Mouse (Mus musculus): ENCODE measurements around the gene Mmp19. TPM values are rescaled to one million over a fixed set of nuclear protein-coding genes. Genes with fewer than 3 reads are reported as not detected.

The Mmp19 gene
- total and polyA plus RNA-seq, 3 experiments = 0.08 to 0.36 TPM; not detected in 1

GRCm38 (mm10) chr10:128805092-128806000, 14.6 kb downstream of the Mmp19 start:
- Histone ChIP-seq H3K27ac (ENCODE audit: control insufficient read depth, low read depth, low read length) (peak overlapping the region; percentile 87), H3K9ac (ENCODE audit: control insufficient read depth, low read depth, low read length, poor library complexity, severe bottlenecking) (peak overlapping the region; percentile 90), H3K79me2 (ENCODE audit: control insufficient read depth, insufficient read depth, low read length, poor library complexity) (peaks cover 27% of the 10 kb centered on the region), H3K27me3 (ENCODE audit: control insufficient read depth in 1 of 2, insufficient read depth in 2 of 2, low read length in 2 of 2) (no peaks in the 10 kb centered on the region), H3K9me3 (replicated peaks; ENCODE audit: insufficient read depth, low read length) (no peaks in the 10 kb centered on the region), H3K4me1 (ENCODE audit: control insufficient read depth in 1 of 2, insufficient read depth in 2 of 2, low read length in 2 of 2) (peaks cover 5 to 12% of the 10 kb centered on the region in 2 experiments; a peak in 3 of 4 replicates), H3K4me3 (ENCODE audit: control insufficient read depth in 1 of 2, insufficient read depth in 1 of 2, low read depth in 2 of 2, low read length in 2 of 2) (peak overlapping the region; percentile 86 to 92), H3K36me3 (ENCODE audit: control insufficient read depth in 1 of 2, insufficient read depth in 2 of 2, low read length in 2 of 2) (peaks cover 0 to 8% of the 10 kb centered on the region in 2 experiments; a peak in 2 of 4 replicates)
- DNase-seq (ENCODE audit: low read depth, low spot score) = peak; percentile 99
- TF ChIP-seq UBTF (IDR thresholded peaks at IDR 0.05; ENCODE audit: borderline replicate concordance, insufficient read depth, low read depth, low read length) = no peak
- 0 out of 2 replicates have a peak, but pooled peaks have one; percentile 7 for TF ChIP-seq TCF12 (IDR thresholded peaks at IDR 0.05; ENCODE audit: low read depth, low read length)
- no peak for TF ChIP-seq ZKSCAN1 (IDR thresholded peaks at IDR 0.05; ENCODE audit: low read depth, low read length)
- peak; percentile 66 for TF ChIP-seq CHD2 (IDR thresholded peaks at IDR 0.05; ENCODE audit: low read length)
- TF ChIP-seq SMC3 (IDR thresholded peaks at IDR 0.05; ENCODE audit: low read depth, low read length) = no peak; the same call in 1 of the 2 replicates
- peak; percentile 45 for TF ChIP-seq MXI1 (IDR thresholded peaks at IDR 0.05; ENCODE audit: low read depth, low read length)
- no peak for TF ChIP-seq TAL1 (IDR thresholded peaks at IDR 0.05; ENCODE audit: low read length)
- peak; percentile 70 for TF ChIP-seq ZNF384 (IDR thresholded peaks at IDR 0.05; ENCODE audit: low read depth, low read length)
- peak; percentile 100 for TF ChIP-seq MAZ (IDR thresholded peaks at IDR 0.05; ENCODE audit: low read depth, low read length)
- TF ChIP-seq ELF1 (IDR thresholded peaks at IDR 0.05; ENCODE audit: low read depth, low read length) = peak; percentile 100
- TF ChIP-seq MAX (IDR thresholded peaks at IDR 0.05; ENCODE audit: low read length) = 0 out of 2 replicates have a peak, but pooled peaks have one; percentile 30
- TF ChIP-seq GABPA (IDR thresholded peaks at IDR 0.05; ENCODE audit: low read depth, low read length) = no peak
- 0 out of 2 replicates have a peak, but pooled peaks have one; percentile 30 for TF ChIP-seq MYC (IDR thresholded peaks at IDR 0.05; ENCODE audit: low read depth, low read length)
- no peak for TF ChIP-seq TBP (IDR thresholded peaks at IDR 0.05; ENCODE audit: low read depth, low read length)
- TF ChIP-seq POLR2AphosphoS5 (IDR thresholded peaks at IDR 0.05; ENCODE audit: borderline replicate concordance, low read depth, low read length) = no peak
- no peak for TF ChIP-seq MEF2A (IDR thresholded peaks at IDR 0.05; ENCODE audit: extremely low read depth, insufficient replicate concordance, low read depth, low read length, poor library complexity, severe bottlenecking)
- TF ChIP-seq EP300 (IDR thresholded peaks at IDR 0.05; ENCODE audit: low read depth in 1 of 2, low read length in 2 of 2) = peak in 1 of 2 experiments; percentile 32; a peak in 1 of 4 replicates
- TF ChIP-seq USF2 (IDR thresholded peaks at IDR 0.05; ENCODE audit: borderline replicate concordance in 1 of 2, insufficient read depth in 1 of 2, low read depth in 1 of 2, low read length in 2 of 2) = no peak
- no peak for TF ChIP-seq RAD21 (IDR thresholded peaks at IDR 0.05; ENCODE audit: low read depth, low read length)
- peak; percentile 52 for TF ChIP-seq NRF1 (IDR thresholded peaks at IDR 0.05; ENCODE audit: insufficient read depth, low read depth, low read length, poor library complexity, severe bottlenecking)
- TF ChIP-seq HCFC1 (IDR thresholded peaks at IDR 0.05; ENCODE audit: low read depth, low read length) = peak; percentile 97
- peak in 2 of 3 experiments; percentile 6 to 26; a peak in 2 of 6 replicates for TF ChIP-seq CTCF (IDR thresholded peaks at IDR 0.05 in 2 of 3, conservative IDR thresholded peaks at IDR 0.05 in 1 of 3; ENCODE audit: control insufficient read depth in 1 of 3, insufficient read depth in 1 of 3, low read depth in 2 of 3, low read length in 3 of 3, poor library complexity in 1 of 3, severe bottlenecking in 1 of 3)
- no peak for TF ChIP-seq JUND (IDR thresholded peaks at IDR 0.05; ENCODE audit: low read depth, low read length)
- peak; percentile 50; the same call in 1 of the 2 replicates for TF ChIP-seq ETS1 (IDR thresholded peaks at IDR 0.05; ENCODE audit: low read depth, low read length)
- TF ChIP-seq ZC3H11A (IDR thresholded peaks at IDR 0.05; ENCODE audit: low read depth, low read length) = no peak
- no peak for TF ChIP-seq BHLHE40 (IDR thresholded peaks at IDR 0.05; ENCODE audit: borderline replicate concordance, low read depth, low read length)
- TF ChIP-seq USF1 (IDR thresholded peaks at IDR 0.05; ENCODE audit: low read depth, low read length) = no peak
- TF ChIP-seq POLR2A (IDR thresholded peaks at IDR 0.05; ENCODE audit: control insufficient read depth in 1 of 2, insufficient read depth in 1 of 2, low read depth in 1 of 2, low read length in 2 of 2, poor library complexity in 1 of 2) = peak; percentile 38 to 63; a peak in 1 of 4 replicates
- no peak for TF ChIP-seq RCOR1 (IDR thresholded peaks at IDR 0.05; ENCODE audit: low read depth, low read length)
- TF ChIP-seq KAT2A (conservative IDR thresholded peaks at IDR 0.05; ENCODE audit: low read depth, low read length) = no peak; the same call in 1 of the 2 replicates
- peak; percentile 89 for TF ChIP-seq SIN3A (IDR thresholded peaks at IDR 0.05; ENCODE audit: low read length)
- TF ChIP-seq CHD1 (IDR thresholded peaks at IDR 0.05; ENCODE audit: low read depth, low read length) = no peak
- TF ChIP-seq MAFK (IDR thresholded peaks at IDR 0.05; ENCODE audit: borderline replicate concordance, low read depth, low read length) = no peak
- TF ChIP-seq NELFE (IDR thresholded peaks at IDR 0.05; ENCODE audit: low read depth, low read length) = peak; percentile 67

Data from MEL (cell line).